Mouse (Mus musculus) neural tube, embryonic 13.5 days (tissue): ENCODE measurements around the gene Plcg2. TPM values are rescaled to one million over a fixed set of nuclear protein-coding genes. Genes with fewer than 3 reads are reported as not detected.

Source experiments
- ATAC-seq: fragments of 200-750 bp; cut with Nextera tagmentation; 2 replicates; pipeline ENCODE4 v1.8.0; 2017; ENCODE audit warnings: low read depth, mild to moderate bottlenecking, moderate TSS enrichment, moderate library complexity
- H3K27ac ChIP-seq: fragments of 300-500 bp; sonication (generic); replicated peaks from 2 replicates; pipeline ENCODE4 v1.5.1; 2015; ENCODE audit warnings: moderate library complexity, mild to moderate bottlenecking, inconsistent platforms
- H3K27me3 ChIP-seq: fragments of 300-500 bp; sonication (generic); 2 replicates; pipeline ENCODE4 v1.6.1; 2015; ENCODE audit warnings: mild to moderate bottlenecking, inconsistent platforms
- H3K36me3 ChIP-seq: fragments of 300-500 bp; sonication (generic); 2 replicates; pipeline ENCODE4 v1.6.1; 2015; ENCODE audit warnings: mild to moderate bottlenecking, inconsistent platforms
- H3K4me1 ChIP-seq: fragments of 300-500 bp; sonication (generic); replicated peaks from 2 replicates; pipeline ENCODE4 v1.6.1; 2015; ENCODE audit warnings: inconsistent platforms
- H3K4me2 ChIP-seq: fragments of 300-500 bp; sonication (generic); 2 replicates; pipeline ENCODE4 v1.6.1; 2015; ENCODE audit warnings: inconsistent platforms, mild to moderate bottlenecking, moderate library complexity
- H3K4me3 ChIP-seq: fragments of 300-500 bp; sonication (generic); 2 replicates; pipeline ENCODE4 v1.5.1; 2015; ENCODE audit warnings: mild to moderate bottlenecking, inconsistent platforms
- H3K9ac ChIP-seq: fragments of 300-500 bp; sonication (generic); 2 replicates; pipeline ENCODE4 v1.6.1; 2015; ENCODE audit warnings: moderate library complexity, mild to moderate bottlenecking, inconsistent platforms
- H3K9me3 ChIP-seq: fragments of 300-500 bp; sonication (generic); 2 replicates; pipeline ENCODE4 v1.6.1; 2016; ENCODE audit warnings: inconsistent platforms
- WGBS: fragments of 180-500 bp; shearing (Covaris S2); methylation state at CpG from one replicate; pipeline ENCODE4 v1.1.7; 2015; 5-methylcytosine and 5-hydroxymethylcytosine counted together
- polyA plus RNA-seq: library from polyadenylated mRNA; unstranded; fragments of >200 nt; fragmentation: Nextera tagmentation; extraction: Ambion mirVana; gene quantifications from 2 replicates; pipeline ENCODE4 v1.2.1, GENCODE M21; 2015

Gene Plcg2
- polyA plus RNA-seq, 1 experiment from 2014 or later, result 1.1 TPM

DNA sequence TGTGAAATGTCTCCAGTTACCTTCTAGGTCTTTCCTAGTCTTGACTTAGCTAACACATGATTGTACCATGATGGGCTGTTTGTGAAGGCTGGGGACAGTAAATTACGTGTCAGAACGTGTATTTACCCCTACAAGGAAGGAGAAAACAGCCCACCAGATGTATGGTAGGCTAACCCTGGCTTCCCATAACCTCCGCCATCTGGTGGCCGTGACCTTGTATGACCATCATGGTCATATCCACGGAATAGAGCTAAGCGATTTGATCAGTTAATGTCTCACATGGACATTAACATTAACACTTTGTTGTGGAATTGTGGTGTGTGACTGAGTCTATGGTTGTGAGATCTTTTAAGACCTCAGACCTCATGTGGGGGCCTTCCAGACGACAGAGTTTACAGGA is 160.9 kb downstream of the Plcg2 start:
- no peak overlapping the region for H3K4me3 ChIP-seq
- peaks cover 14% of the 10 kb centered on the region for H3K4me1 ChIP-seq
- no peaks in the 10 kb centered on the region for H3K36me3 ChIP-seq
- no peak overlapping the region for H3K9ac ChIP-seq
- H3K9me3 ChIP-seq, result no peaks in the 10 kb centered on the region
- H3K27ac ChIP-seq, result no peak overlapping the region
- no peak for ATAC-seq
- WGBS, result 77% methylated on average over 7 of the region's 7 CpGs
- H3K27me3 ChIP-seq, result no peaks in the 10 kb centered on the region
- H3K4me2 ChIP-seq, result no peak overlapping the region

- 19% methylated on average over 11 of the region's 11 CpGs for WGBS
- Histone ChIP-seq H3K27ac (peak overlapping the region; percentile 42; the same call in 1 of the 2 replicates), H3K4me2 (peak overlapping the region; percentile 14; the same call in 1 of the 2 replicates)
These were observed 162.4 kb downstream of the Plcg2 start for GRCm38 (mm10) chr8:117660358-117661031.

DNA sequence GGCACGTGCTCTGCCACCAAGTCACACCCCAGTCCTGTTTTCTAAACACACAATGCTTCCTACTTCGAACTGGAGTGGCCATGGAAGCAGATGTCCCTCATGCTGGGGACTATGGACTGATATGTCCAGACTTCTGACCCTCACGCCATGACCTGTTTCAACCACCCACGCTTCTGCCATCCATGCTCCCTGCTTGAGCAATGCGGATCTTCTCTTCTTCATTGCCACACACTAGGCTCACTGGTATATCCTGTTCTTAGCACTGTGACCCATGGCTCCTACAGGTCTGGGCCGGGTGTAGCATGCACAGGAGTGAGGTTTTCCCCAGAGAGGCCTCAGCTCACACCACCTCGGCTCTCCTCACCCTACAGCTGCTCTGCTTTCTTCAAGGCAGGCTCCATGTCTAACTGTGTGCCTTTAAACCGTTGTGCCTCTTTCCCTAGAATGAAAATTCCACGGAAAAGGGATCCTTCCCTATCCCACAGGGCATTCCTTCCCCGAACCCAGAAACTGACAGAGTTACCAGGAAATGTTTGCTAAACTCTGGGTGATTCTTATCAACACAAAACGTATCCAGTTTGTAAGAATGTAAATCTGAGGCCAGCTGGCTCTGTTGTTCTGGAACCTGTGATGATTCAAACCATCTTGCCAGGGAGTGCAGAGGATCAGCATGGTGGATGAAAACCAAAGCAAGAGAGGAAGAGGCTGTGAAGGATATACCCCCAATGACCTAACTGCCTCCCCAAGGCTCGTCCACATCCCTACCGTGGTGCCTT is 169.4 kb downstream of the Plcg2 start:
- Histone ChIP-seq H3K9me3 (no peaks in the 10 kb centered on the region), H3K9ac (no peak overlapping the region), H3K4me3 (no peak overlapping the region), H3K27me3 (peaks cover 10% of the 10 kb centered on the region), H3K4me2 (no peak overlapping the region), H3K36me3 (no peaks in the 10 kb centered on the region), H3K4me1 (peaks cover 7% of the 10 kb centered on the region), H3K27ac (no peak overlapping the region)
- WGBS, result 84% methylated on average over 13 of the region's 13 CpGs
- no peak for ATAC-seq

More at GRCm38 (mm10) chr8:117660358-117661031, 162.4 kb downstream of the Plcg2 start:
- peaks cover 14% of the 10 kb centered on the region for H3K4me1 ChIP-seq
- no peaks in the 10 kb centered on the region for H3K27me3 ChIP-seq
- no peaks in the 10 kb centered on the region for H3K36me3 ChIP-seq
- no peaks in the 10 kb centered on the region for H3K9me3 ChIP-seq
- H3K4me3 ChIP-seq, result no peak overlapping the region
- H3K9ac ChIP-seq, result no peak overlapping the region
- peak; percentile 84 for ATAC-seq

DNA sequence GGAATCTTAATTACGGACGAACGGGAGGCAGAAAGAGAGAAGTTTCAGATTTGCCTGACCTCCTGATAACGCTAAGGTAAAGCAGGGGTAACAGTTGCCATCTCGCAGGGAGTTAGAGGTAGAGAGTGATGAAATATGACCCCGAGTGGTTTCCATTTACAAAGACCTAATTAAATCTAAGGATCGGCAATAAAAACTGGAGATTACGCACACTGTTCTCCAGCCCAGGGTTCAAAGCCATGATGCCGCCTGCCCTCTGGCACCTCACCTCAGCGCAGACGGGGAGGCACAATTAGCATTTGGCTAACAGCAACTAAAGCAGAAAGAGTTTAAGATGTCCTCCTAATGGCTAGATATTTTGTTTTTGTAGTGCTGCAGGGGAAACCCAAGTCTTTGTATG is 172.4 kb downstream of the Plcg2 start:
- no peak for ATAC-seq
- peaks cover 13% of the 10 kb centered on the region for H3K4me1 ChIP-seq
- H3K4me2 ChIP-seq, result no peak overlapping the region
- no peak overlapping the region for H3K9ac ChIP-seq
- no peak overlapping the region for H3K4me3 ChIP-seq
- WGBS, result 18% methylated on average over 11 of the region's 11 CpGs
- no peaks in the 10 kb centered on the region for H3K36me3 ChIP-seq
- H3K27me3 ChIP-seq, result peaks cover 10% of the 10 kb centered on the region
- no peaks in the 10 kb centered on the region for H3K9me3 ChIP-seq
- no peak overlapping the region for H3K27ac ChIP-seq

DNA sequence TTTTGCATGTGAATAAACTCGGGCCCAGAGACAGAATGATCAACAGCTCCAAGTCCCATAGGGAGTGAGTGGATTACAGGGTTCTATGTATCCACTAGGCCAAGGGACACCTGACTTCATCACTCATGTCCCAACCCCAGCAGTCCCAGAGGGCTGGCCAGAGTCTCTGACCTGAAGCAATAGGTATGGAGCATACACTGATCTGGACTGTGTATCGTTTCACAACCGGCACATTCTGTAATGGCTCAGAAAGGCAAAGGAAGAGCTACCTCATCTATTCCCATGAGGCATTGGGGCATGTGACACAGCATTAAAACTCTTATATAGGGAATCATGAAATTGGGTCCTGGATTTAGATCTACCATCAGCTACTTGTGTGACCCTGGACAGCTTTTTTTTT is 174.5 kb downstream of the Plcg2 start:
- H3K4me1 ChIP-seq, result peaks cover 13% of the 10 kb centered on the region
- 65% methylated on average over 3 of the region's 3 CpGs for WGBS
- no peak overlapping the region for H3K4me3 ChIP-seq
- no peak overlapping the region for H3K9ac ChIP-seq
- no peak overlapping the region for H3K4me2 ChIP-seq
- no peaks in the 10 kb centered on the region for H3K36me3 ChIP-seq
- no peak overlapping the region for H3K27ac ChIP-seq
- ATAC-seq, result no peak
- H3K27me3 ChIP-seq, result peaks cover 10% of the 10 kb centered on the region
- no peaks in the 10 kb centered on the region for H3K9me3 ChIP-seq

DNA sequence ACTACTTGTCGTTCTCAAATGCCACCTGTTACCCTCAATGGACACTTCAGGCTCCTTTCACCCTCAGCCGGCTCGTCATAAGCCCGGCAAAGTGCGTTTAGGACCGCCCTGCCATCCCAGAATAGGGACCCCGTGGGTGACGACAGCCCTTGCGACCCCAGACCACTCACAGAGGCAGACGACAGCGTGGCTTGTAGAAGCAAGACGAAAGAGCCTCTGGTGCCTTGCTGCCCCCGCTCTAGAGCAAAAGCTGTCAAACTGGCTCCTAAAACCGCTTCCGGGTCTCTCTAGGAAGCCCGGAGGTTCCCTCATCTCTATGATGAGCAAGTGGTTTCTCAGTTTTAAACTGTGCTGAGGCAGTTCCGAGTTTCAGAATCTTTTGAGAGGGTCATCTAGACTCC is 175.3 kb downstream of the Plcg2 start, which contains the start of gene Sdr42e1:
Sdr42e1 (minus strand) TSS at position 260 of the 401 bp plus-strand sequence.
- 15% methylated on average over 17 of the region's 17 CpGs for WGBS
- no peak for ATAC-seq
- peak within 1 kb of the TSS; percentile 48 for H3K4me3 ChIP-seq

GRCm38 (mm10) chr8:117675171-117675570 is 177.1 kb downstream of the Plcg2 start:
- Histone ChIP-seq H3K4me1 (peaks cover 12% of the 10 kb centered on the region), H3K4me2 (no peak overlapping the region), H3K9ac (no peak overlapping the region), H3K36me3 (no peaks in the 10 kb centered on the region), H3K27me3 (peaks cover 10% of the 10 kb centered on the region), H3K27ac (no peak overlapping the region), H3K9me3 (no peaks in the 10 kb centered on the region), H3K4me3 (no peak overlapping the region)
- 67% methylated on average over 5 of the region's 5 CpGs for WGBS
- ATAC-seq, result no peak

More for the DNA sequence above, 175.3 kb downstream of the Plcg2 start, which contains the start of gene Sdr42e1:
- Histone ChIP-seq H3K36me3 (no peaks in the 10 kb centered on the region), H3K9me3 (no peaks in the 10 kb centered on the region), H3K4me1 (peaks cover 13% of the 10 kb centered on the region), H3K4me2 (peak within 1 kb of the TSS; percentile 65), H3K27me3 (peaks cover 10% of the 10 kb centered on the region), H3K9ac (peak within 1 kb of the TSS; percentile 68), H3K27ac (no peak within 1 kb of the TSS)

DNA sequence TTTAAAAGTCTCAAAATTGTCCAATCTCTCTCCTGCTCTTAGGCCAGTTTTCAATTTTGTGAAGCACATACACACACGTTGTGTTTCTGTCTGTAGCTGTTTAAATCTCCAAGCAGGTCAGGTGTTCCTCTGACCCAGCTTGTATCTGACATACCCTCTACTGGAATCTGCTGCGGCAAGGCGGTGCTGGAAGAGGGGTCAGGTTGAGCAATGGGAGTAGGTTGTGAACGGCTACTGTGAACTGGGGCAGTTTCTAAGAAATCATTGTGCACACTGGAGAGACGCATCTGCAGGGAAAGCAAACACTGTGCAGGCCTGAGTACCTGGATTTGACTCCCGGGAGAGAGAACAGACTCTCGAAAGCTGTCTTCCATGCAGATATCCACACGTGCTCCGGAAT is 178.4 kb downstream of the Plcg2 start:
- 80% methylated on average over 9 of the region's 9 CpGs for WGBS
- no peaks in the 10 kb centered on the region for H3K9me3 ChIP-seq
- no peak overlapping the region for H3K27ac ChIP-seq
- no peak overlapping the region for H3K9ac ChIP-seq
- no peak overlapping the region for H3K4me3 ChIP-seq
- ATAC-seq, result no peak
- no peak overlapping the region for H3K4me2 ChIP-seq
- H3K4me1 ChIP-seq, result peaks cover 6% of the 10 kb centered on the region
- no peaks in the 10 kb centered on the region for H3K27me3 ChIP-seq
- H3K36me3 ChIP-seq, result no peaks in the 10 kb centered on the region

- Histone ChIP-seq H3K9me3 (no peaks in the 10 kb centered on the region), H3K4me3 (no peak overlapping the region), H3K36me3 (no peaks in the 10 kb centered on the region), H3K4me1 (peaks cover 6% of the 10 kb centered on the region), H3K27ac (no peak overlapping the region), H3K9ac (no peak overlapping the region), H3K27me3 (no peaks in the 10 kb centered on the region), H3K4me2 (no peak overlapping the region)
- 84% methylated on average over 8 of the region's 8 CpGs for WGBS
- ATAC-seq, result no peak
These were observed 178.9 kb downstream of the Plcg2 start for GRCm38 (mm10) chr8:117677011-117677410.

DNA sequence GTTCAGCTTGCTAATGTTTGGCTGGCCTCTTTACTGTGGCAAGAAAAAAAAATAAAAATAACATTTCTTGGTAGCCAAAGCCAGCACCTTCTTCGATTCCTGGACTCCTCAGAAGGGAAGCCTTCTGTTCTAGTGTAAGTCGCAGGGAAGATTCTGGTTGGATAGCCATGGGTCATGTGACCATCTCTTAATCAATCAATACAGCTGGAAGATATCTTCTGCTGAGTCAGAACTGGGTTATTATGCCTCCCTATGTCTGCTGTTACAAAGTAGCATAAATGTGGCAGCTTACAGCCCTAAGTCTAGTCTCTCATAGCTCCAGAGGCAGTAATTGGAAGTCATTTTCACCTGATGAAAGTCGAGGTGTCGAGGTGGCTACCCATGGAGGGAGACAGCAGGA is 180.6 kb downstream of the Plcg2 start:
- 84% methylated on average over 4 of the region's 4 CpGs for WGBS
- Histone ChIP-seq H3K9ac (no peak overlapping the region), H3K9me3 (no peaks in the 10 kb centered on the region), H3K27me3 (no peaks in the 10 kb centered on the region), H3K4me1 (no peaks in the 10 kb centered on the region), H3K27ac (no peak overlapping the region), H3K36me3 (no peaks in the 10 kb centered on the region), H3K4me2 (no peak overlapping the region), H3K4me3 (no peak overlapping the region)
- no peak for ATAC-seq

GRCm38 (mm10) chr8:117683925-117684472 is 185.9 kb downstream of the Plcg2 start:
- Histone ChIP-seq H3K9ac (no peak overlapping the region), H3K4me3 (no peak overlapping the region), H3K27ac (no peak overlapping the region), H3K36me3 (no peaks in the 10 kb centered on the region), H3K9me3 (no peaks in the 10 kb centered on the region), H3K27me3 (no peaks in the 10 kb centered on the region), H3K4me2 (no peak overlapping the region), H3K4me1 (peaks cover 4% of the 10 kb centered on the region; the same call in 1 of the 2 replicates)
- 58% methylated on average over 10 of the region's 10 CpGs for WGBS
- ATAC-seq, result no peak

DNA sequence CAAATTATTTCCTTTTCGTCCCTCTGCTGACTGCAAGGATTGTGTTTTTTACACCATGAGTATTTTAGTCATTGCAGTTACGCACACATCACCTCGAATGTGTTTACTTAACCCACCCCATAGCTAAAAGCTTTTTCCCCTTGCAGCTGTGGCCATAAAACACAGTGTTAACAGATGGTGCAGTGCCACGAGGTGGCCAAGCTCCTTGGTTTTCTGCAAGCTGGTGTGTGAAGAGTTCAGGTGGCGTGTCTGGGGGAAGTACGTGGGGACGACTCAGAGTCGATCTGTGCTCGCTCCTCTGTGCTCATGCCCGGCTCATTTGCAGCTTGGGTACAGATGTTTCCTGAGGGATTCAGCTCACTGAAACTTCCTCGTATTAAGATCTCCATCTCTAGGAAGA is 186.4 kb downstream of the Plcg2 start:
- no peak for ATAC-seq
- Histone ChIP-seq H3K36me3 (no peaks in the 10 kb centered on the region), H3K4me2 (no peak overlapping the region), H3K27ac (no peak overlapping the region), H3K9me3 (no peaks in the 10 kb centered on the region), H3K4me1 (peaks cover 4% of the 10 kb centered on the region; the same call in 1 of the 2 replicates), H3K4me3 (no peak overlapping the region), H3K9ac (no peak overlapping the region), H3K27me3 (no peaks in the 10 kb centered on the region)
- 43% methylated on average over 11 of the region's 11 CpGs for WGBS
